Mouse (Mus musculus) small intestine, adult 2 months (tissue): ENCODE data around the gene Kat6b. TPM values are rescaled to one million over a fixed set of nuclear protein-coding genes. Genes with fewer than 3 reads are reported as not detected.

Experiments used
- H3K27ac ChIP-seq: fragments of 200-500 bp; 2 replicates; pipeline ENCODE4 v1.5.1; 2012; ENCODE audit warnings: low read depth, low read length, control low read depth, inconsistent platforms; ENCODE audit not compliant: insufficient read depth
- H3K27me3 ChIP-seq: fragments of 200-500 bp; 2 replicates; pipeline ENCODE4 v1.6.1; 2012; ENCODE audit warnings: mild to moderate bottlenecking, moderate library complexity, low read length, inconsistent platforms; ENCODE audit not compliant: control insufficient read depth, insufficient read depth
- H3K36me3 ChIP-seq: fragments of 200-500 bp; 2 replicates; pipeline ENCODE4 v1.6.1; 2012; ENCODE audit warnings: mild to moderate bottlenecking, low read length, control low read depth, inconsistent platforms; ENCODE audit not compliant: control insufficient read depth, insufficient read depth
- H3K4me1 ChIP-seq: fragments of 200-500 bp; 2 replicates; pipeline ENCODE4 v1.6.1; 2012; ENCODE audit warnings: low read length, inconsistent platforms, mixed read lengths; ENCODE audit not compliant: control insufficient read depth, insufficient read depth, insufficient read length
- H3K4me3 ChIP-seq: fragments of 200-500 bp; 2 replicates; pipeline ENCODE4 v1.5.1; 2012; ENCODE audit warnings: low read depth, mild to moderate bottlenecking, control low read depth, inconsistent platforms, low read length, moderate library complexity
- CTCF ChIP-seq: fragments of 200-500 bp; IDR thresholded peaks from 2 replicates; pipeline ENCODE4 v1.5.1; 2012; ENCODE audit warnings: low read depth, mild to moderate bottlenecking, control low read depth, inconsistent platforms, low read length, moderate library complexity, mixed read lengths; ENCODE audit not compliant: insufficient replicate concordance, insufficient read length; ENCODE audit errors: extremely low read depth
- POLR2A ChIP-seq: fragments of 200-500 bp; IDR thresholded peaks from 2 replicates; pipeline ENCODE4 v1.6.1; 2012; ENCODE audit warnings: low read depth, mild to moderate bottlenecking, control low read depth, inconsistent platforms, low read length, moderate library complexity
- WGBS: fragments of 180-500 bp; shearing (Covaris S2); methylation state at CpG from one replicate; pipeline ENCODE4 v1.1.7; 2018; 5-methylcytosine and 5-hydroxymethylcytosine counted together
- polyA plus RNA-seq: library from polyadenylated mRNA; depleted of rRNA; stranded (reverse); fragments of >200 nt; gene quantifications from 2 replicates; pipeline ENCODE4 v1.2.3, GENCODE M21; 2012

Gene Kat6b
- polyA plus RNA-seq, 1 experiment = 8.3 TPM

DNA sequence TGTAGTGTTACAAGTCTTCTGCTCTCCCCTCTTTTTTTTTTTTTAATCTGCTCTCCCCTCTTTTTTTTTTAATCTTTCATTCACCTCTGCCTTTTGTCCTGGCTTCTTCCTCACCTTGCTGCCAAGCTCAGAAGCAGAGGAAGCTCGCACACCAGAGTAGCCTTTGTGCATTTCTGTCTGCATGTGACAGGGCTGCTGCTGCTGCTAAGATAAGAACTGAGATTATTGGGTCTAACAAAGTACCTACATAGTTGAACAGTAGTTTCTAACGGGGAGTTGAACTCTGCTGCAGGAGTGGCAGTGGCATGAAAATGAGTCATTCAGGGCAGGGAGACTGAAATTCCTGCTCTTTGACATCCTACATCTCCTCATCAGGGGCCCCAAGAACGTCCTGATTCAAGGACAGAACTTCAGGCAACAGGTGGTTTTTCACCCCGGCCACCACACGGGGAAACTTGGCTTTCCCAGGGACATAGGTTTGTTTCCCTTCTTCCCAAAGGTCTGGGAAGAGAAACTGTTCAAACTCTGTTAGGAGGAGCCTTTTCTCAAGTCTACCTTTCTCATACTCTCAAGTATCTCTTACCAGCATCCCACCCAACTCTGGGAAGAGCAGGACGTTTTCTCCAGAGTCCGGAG, 17.2 kb downstream of the Kat6b start:
- 7% methylated on average over 7 of the region's 7 CpGs for WGBS
- Histone ChIP-seq H3K36me3 (no peaks in the 10 kb centered on the region), H3K27ac (peak overlapping the region; percentile 72), H3K4me3 (peak overlapping the region; percentile 99), H3K4me1 (peaks cover 18% of the 10 kb centered on the region), H3K27me3 (no peaks in the 10 kb centered on the region)
- TF ChIP-seq CTCF (no peak), POLR2A (no peak)

DNA sequence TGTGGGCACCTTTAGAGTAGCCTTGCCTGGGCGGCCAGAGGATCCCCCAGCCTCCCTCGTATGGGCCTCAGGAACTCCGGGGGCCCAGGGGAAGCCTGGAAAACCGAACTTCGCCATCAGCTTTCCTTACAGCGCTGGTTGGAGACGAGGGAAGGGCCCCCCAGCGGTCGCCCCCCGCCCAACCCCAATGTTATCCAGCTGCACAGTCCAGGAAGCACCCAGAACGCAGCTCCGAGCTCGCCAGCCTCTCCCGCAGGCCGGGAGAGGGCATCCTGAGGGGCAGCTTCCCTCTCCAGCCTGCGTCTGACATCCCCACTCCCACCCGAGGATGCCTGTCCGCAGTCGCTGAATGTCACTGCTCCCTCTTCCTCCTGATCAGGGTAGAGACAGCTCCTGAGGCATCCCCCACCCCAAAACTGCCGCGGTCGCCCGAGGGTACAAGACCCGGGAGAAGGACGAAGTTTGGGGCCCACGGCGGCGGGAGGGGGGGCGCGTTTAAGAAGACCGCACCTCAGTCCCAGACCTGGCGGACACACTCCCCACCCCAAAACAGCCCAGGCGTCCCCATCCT, 17.9 kb downstream of the Kat6b start:
- Histone ChIP-seq H3K4me3 (peak overlapping the region; percentile 99), H3K27me3 (no peaks in the 10 kb centered on the region), H3K36me3 (no peaks in the 10 kb centered on the region), H3K4me1 (peaks cover 18% of the 10 kb centered on the region), H3K27ac (peak overlapping the region; percentile 72; the same call in 1 of the 2 replicates)
- no peak for TF ChIP-seq POLR2A
- TF ChIP-seq CTCF = no peak
- 2% methylated on average over 33 of the region's 33 CpGs for WGBS

DNA sequence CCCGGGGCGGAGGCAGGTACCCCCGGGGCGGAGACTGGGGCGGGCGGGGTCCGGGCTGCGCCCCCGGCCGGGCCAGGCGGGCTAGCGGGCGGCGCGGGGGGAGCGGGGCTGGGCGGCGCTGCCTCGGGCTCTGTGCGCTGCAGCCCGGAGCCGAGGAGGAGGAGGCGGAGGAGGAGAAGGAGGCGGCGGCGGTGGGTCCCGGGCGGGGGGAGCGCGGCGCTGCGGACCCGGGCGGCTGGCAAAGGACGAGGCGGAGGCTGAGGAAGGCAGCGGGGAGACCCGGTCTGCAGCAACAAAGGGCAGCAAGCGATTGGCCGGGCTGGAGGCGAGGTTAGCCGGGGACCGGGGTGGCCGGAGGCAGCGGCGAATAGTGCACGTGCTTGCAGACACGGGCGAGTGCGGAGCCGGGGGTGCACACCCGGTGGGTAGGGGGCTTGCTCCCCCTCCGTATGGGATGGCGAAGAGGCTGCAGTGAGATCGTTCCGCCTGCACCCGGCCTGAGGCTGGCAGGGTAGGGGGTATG, 18.5 kb downstream of the Kat6b start:
- Histone ChIP-seq H3K36me3 (no peaks in the 10 kb centered on the region), H3K27ac (peak overlapping the region; percentile 65)
- 1% methylated on average over 56 of the region's 57 CpGs for WGBS

DNA sequence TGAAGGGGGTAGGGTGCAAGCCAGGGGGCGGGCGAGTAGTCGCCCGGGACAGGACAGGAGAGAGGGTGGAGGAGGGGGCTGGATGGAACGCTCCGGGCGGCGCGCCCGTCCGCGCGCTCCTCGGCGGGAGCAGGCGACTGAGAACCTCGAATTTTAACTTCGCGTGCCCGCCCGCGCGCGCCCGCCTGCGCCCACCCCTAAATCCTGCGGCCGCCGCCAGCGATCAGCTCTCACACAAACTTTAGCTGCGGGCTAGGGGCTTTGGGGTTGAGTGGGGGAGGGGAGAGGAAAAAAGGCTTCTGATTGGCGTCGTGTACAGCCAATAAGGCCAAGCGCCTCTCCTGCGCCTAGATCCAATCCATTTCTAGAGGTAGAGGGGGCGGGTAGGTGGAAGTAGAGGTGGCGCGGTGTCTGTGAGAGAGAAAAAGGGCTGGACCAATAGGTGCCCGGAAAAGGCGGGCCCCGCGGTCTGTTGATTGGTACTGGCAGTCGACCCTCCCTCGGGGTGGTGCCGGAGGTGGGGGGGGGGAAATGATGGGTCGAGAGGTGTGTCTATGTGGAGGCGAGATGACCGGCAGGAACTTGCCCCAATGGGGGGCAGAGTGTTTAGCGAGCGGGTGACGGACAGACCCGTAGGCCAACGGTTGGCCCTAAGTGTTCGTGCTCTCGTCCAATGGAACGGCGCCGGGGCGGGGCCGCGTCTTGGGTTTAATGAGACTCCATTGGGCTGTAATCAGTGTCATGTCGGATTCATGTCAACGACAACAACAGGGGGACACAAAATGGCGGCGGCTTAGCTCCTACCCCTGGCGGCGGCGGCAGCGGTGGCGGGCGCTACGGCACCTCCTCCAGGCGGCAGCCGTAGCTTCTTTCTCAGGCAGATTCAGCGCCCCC, 19.2 kb downstream of the Kat6b start:
- H3K4me1 ChIP-seq = peaks cover 18% of the 10 kb centered on the region
- TF ChIP-seq CTCF (no peak), POLR2A (peak; percentile 55)
- H3K4me3 ChIP-seq = peak overlapping the region; percentile 99
- H3K27ac ChIP-seq = peak overlapping the region; percentile 97
- WGBS = under 1% methylated on average over 75 of the region's 75 CpGs
- H3K36me3 ChIP-seq = no peaks in the 10 kb centered on the region
- no peaks in the 10 kb centered on the region for H3K27me3 ChIP-seq

More for the DNA sequence above, 18.5 kb downstream of the Kat6b start:
- H3K4me3 ChIP-seq = peak overlapping the region; percentile 99
- peaks cover 18% of the 10 kb centered on the region for H3K4me1 ChIP-seq
- no peaks in the 10 kb centered on the region for H3K27me3 ChIP-seq
- TF ChIP-seq POLR2A (no peak), CTCF (no peak)

DNA sequence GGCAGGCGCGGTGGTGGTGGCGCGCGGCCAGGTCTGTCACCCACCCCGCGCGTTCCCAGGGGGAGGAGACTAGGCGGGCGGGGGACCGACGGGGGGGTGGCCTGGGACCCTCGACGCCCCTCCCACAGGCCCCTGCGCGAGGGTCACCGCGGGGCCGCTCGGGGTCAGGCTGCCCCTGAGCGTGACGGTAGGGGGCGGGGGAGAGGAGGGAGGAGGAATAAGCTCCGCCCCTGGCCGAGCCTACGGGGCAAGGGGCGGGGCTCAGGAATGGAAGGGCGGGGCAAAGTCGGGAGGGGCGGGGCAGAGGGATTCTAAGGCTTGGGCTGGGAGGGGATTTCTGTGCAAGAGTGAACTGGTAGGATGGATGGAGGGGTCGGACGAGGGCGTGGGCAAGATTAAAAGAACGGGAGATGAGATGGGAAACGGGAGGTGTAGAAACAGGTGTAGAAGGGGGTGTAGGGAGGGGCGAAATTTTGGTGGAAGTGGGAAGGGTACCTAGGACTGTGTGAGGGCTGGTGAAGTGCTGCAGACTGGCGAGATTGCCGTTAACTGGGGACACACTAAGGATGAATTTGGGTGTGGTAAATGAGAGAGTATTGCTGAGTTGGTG, 19.9 kb downstream of the Kat6b start:
- Histone ChIP-seq H3K4me1 (peaks cover 18% of the 10 kb centered on the region), H3K27ac (peak overlapping the region; percentile 97), H3K27me3 (no peaks in the 10 kb centered on the region), H3K4me3 (peak overlapping the region; percentile 81), H3K36me3 (no peaks in the 10 kb centered on the region)
- TF ChIP-seq CTCF = no peak
- TF ChIP-seq POLR2A = 0 out of 2 replicates have a peak, but pooled peaks have one; percentile 2
- WGBS = under 1% methylated on average over 38 of the region's 38 CpGs

DNA sequence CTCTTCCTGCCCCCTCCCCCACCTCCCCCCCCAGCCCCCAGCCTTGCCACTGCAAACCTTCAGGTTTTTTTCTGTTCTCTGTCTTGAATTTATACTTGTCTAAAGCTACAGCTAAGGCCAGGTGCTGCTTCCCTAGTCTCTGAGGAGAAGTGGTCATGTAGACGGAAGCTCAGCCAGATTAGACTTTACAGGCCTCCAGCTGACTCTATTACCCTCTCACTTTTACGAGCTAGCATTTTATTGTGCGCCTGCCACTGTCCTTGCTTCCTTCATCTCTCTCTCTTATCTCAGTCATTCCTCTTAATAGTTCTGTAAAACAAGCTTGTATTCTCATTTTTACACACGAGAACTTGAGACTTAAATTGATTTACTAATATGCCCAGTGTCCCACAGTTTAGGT, 23.8 kb downstream of the Kat6b start:
- H3K27ac ChIP-seq = no peak overlapping the region
- 21% methylated on average over 4 of the region's 4 CpGs for WGBS
- H3K4me1 ChIP-seq = peaks cover 7% of the 10 kb centered on the region; the same call in 1 of the 2 replicates
- peaks cover 2% of the 10 kb centered on the region; the same call in 1 of the 2 replicates for H3K36me3 ChIP-seq
- TF ChIP-seq CTCF (no peak), POLR2A (no peak)
- no peaks in the 10 kb centered on the region for H3K27me3 ChIP-seq
- no peak overlapping the region for H3K4me3 ChIP-seq
